Mouse (Mus musculus) forebrain, embryonic 12.5 days (tissue): ENCODE results near the gene Rabep2. TPM values are rescaled to one million over a fixed set of nuclear protein-coding genes. Genes with fewer than 3 reads are reported as not detected.
"Not testable (repeated sequence)": the region's sequence is repeated elsewhere in the genome, so short reads cannot be mapped to it uniquely, and the experiment has no call there.

Experiments used
- ATAC-seq: fragments of 200-750 bp; cut with Nextera tagmentation; 2 replicates; pipeline ENCODE4 v1.8.0; 2017; ENCODE audit warnings: moderate TSS enrichment; ENCODE audit not compliant: low FRiP score
- H3K27ac ChIP-seq: fragments of 300-500 bp; sonication (generic); 2 replicates; pipeline ENCODE4 v1.5.1; 2016; ENCODE audit warnings: mild to moderate bottlenecking
- H3K27me3 ChIP-seq: fragments of 300-500 bp; sonication (generic); 2 replicates; pipeline ENCODE4 v1.6.1; 2016; ENCODE audit warnings: mild to moderate bottlenecking
- H3K36me3 ChIP-seq: fragments of 300-500 bp; sonication (generic); replicated peaks from 2 replicates; pipeline ENCODE4 v1.6.1; 2016; ENCODE audit warnings: mild to moderate bottlenecking
- H3K4me1 ChIP-seq: fragments of 300-500 bp; sonication (generic); 2 replicates; pipeline ENCODE4 v1.6.1; 2016
- H3K4me2 ChIP-seq: fragments of 300-500 bp; sonication (generic); 2 replicates; pipeline ENCODE4 v1.6.1; 2016; ENCODE audit warnings: mild to moderate bottlenecking, moderate library complexity
- H3K4me3 ChIP-seq: fragments of 300-500 bp; sonication (generic); replicated peaks from 2 replicates; pipeline ENCODE4 v1.5.1; 2016; ENCODE audit warnings: mild to moderate bottlenecking
- H3K9ac ChIP-seq: fragments of 300-500 bp; sonication (generic); 2 replicates; pipeline ENCODE4 v1.6.1; 2016; ENCODE audit warnings: mild to moderate bottlenecking
- H3K9me3 ChIP-seq: fragments of 300-500 bp; sonication (generic); 2 replicates; pipeline ENCODE4 v1.6.1; 2016
- WGBS: fragments of 180-500 bp; shearing (Covaris S2); methylation state at CpG from one replicate; pipeline ENCODE4 v1.1.7; 2016; 5-methylcytosine and 5-hydroxymethylcytosine counted together
- polyA plus RNA-seq: library from polyadenylated mRNA; unstranded; fragments of >200 nt; fragmentation: Nextera tagmentation; extraction: Ambion mirVana; gene quantifications from 2 replicates; pipeline ENCODE4 v1.2.1, GENCODE M21; 2016

Gene Rabep2
- polyA plus RNA-seq, 1 experiment from 2014 or later = 20.2 TPM

GRCm38 (mm10) chr7:126487617-126488385 is 59.2 kb downstream of the Rabep2 start:
- peak; percentile 34; the same call in 1 of the 2 replicates for ATAC-seq
- WGBS = 20% methylated on average over 24 of the region's 25 CpGs
- Histone ChIP-seq H3K4me3 (peak overlapping the region; percentile 68), H3K4me1 (peaks cover 13% of the 10 kb centered on the region), H3K9ac (peak overlapping the region; percentile 69), H3K36me3 (peaks cover 39% of the 10 kb centered on the region), H3K4me2 (peak overlapping the region; percentile 98)
- not testable (repeated sequence) for H3K9me3 ChIP-seq, H3K27me3 ChIP-seq, H3K27ac ChIP-seq

DNA sequence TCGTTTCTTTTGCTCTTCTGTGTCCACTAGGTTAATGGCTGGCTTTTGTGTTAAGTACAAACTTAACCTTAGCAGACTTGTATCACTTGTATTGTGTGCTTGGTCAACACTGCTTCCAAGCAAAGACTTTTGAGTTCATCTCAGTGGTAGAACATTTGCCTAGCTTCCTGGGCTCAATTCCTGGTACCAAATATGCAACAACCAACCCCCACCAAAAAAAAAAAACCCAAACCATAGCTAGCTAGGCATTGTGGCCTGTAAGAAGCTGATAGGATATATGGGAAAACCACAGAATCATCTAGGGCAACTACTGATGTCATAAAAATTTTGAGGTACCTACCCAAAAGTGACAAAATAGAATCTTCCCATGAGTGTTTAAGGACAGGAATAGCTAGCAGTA is 62.4 kb downstream of the Rabep2 start:
- Histone ChIP-seq H3K36me3 (peaks cover 71% of the 10 kb centered on the region), H3K9ac (no peak overlapping the region), H3K27ac (no peak overlapping the region), H3K4me1 (peaks cover 13% of the 10 kb centered on the region), H3K9me3 (no peaks in the 10 kb centered on the region), H3K4me2 (no peak overlapping the region), H3K4me3 (no peak overlapping the region), H3K27me3 (no peaks in the 10 kb centered on the region)
- ATAC-seq = no peak
- WGBS = 83% methylated on average over 1 of the region's 1 CpGs

DNA sequence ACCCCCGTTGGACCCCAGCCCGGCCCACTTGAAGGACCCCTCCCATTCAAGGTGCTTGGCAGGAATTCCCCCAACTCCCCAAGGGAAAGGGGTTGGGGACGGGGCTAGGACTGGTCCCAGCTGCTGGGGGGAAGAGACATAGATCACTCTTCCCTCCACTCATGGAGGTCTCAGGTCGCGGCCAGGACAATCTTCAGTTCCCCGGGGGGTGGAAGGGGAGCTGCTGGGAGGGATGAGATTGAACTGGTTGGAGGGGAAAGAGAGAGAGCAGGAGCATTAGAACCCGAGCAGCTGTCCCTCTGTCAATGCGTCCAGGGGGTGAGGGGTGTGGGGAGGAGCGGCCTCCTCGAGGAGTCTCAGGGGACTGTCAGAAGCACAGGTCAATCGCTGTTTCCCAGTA is 63.4 kb downstream of the Rabep2 start:
- Histone ChIP-seq H3K27me3 (no peaks in the 10 kb centered on the region), H3K9me3 (no peaks in the 10 kb centered on the region), H3K4me3 (no peak overlapping the region), H3K9ac (no peak overlapping the region), H3K36me3 (peaks cover 80% of the 10 kb centered on the region), H3K4me2 (no peak overlapping the region), H3K27ac (no peak overlapping the region), H3K4me1 (peaks cover 11% of the 10 kb centered on the region)
- 68% methylated on average over 11 of the region's 11 CpGs for WGBS
- no peak for ATAC-seq

GRCm38 (mm10) chr7:126494120-126494519 is 65.6 kb downstream of the Rabep2 start:
- Histone ChIP-seq H3K4me2 (no peak overlapping the region), H3K4me3 (no peak overlapping the region), H3K9me3 (no peaks in the 10 kb centered on the region), H3K27me3 (no peaks in the 10 kb centered on the region), H3K4me1 (no peaks in the 10 kb centered on the region), H3K27ac (no peak overlapping the region), H3K36me3 (peaks cover 98% of the 10 kb centered on the region), H3K9ac (no peak overlapping the region)
- ATAC-seq = no peak
- 90% methylated on average over 6 of the region's 6 CpGs for WGBS

- Histone ChIP-seq H3K9ac (no peak overlapping the region), H3K27me3 (no peaks in the 10 kb centered on the region), H3K27ac (no peak overlapping the region), H3K9me3 (no peaks in the 10 kb centered on the region), H3K4me1 (peaks cover 11% of the 10 kb centered on the region), H3K4me3 (no peak overlapping the region), H3K4me2 (no peak overlapping the region), H3K36me3 (peaks cover 98% of the 10 kb centered on the region)
- WGBS = 92% methylated on average over 5 of the region's 5 CpGs
- no peak for ATAC-seq
These were observed 67.9 kb downstream of the Rabep2 start for GRCm38 (mm10) chr7:126496475-126496874.

DNA sequence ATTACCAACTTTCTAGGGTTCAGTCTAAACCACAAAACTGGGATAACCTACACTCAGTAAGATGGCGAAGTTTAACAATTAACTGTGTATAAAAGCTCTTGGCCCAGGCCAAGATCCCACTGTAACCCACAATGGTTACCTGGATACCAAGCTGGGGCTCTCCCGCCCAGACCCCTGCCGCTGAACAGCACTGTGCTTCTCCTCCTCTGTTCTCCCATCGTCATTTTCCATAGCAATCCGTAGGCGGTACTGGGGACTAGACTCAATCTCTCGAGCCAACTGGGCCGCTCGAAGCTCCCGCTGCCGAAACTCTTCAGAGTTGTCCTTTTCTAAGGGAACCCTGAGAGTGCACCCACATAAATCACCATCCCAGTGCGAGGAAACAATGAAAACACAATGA is 69.4 kb downstream of the Rabep2 start:
- no peak overlapping the region for H3K4me2 ChIP-seq
- no peak overlapping the region for H3K9ac ChIP-seq
- ATAC-seq = no peak
- no peaks in the 10 kb centered on the region for H3K27me3 ChIP-seq
- peaks cover 83% of the 10 kb centered on the region for H3K36me3 ChIP-seq
- 88% methylated on average over 12 of the region's 12 CpGs for WGBS
- peaks cover 13% of the 10 kb centered on the region for H3K4me1 ChIP-seq
- H3K27ac ChIP-seq = no peak overlapping the region
- no peaks in the 10 kb centered on the region for H3K9me3 ChIP-seq
- no peak overlapping the region for H3K4me3 ChIP-seq

Other genes with a start within 250 kb of the Rabep2 start
- gene Xpo6, start 228.3 kb upstream of the Rabep2 start, polyA plus RNA-seq = 74.4 and 74.8 TPM in 2 replicates
- 264 and 272 TPM in 2 replicates for gene Sbk1, start 156.1 kb upstream of the Rabep2 start, polyA plus RNA-seq
- gene Lat, start 59.2 kb upstream of the Rabep2 start, polyA plus RNA-seq = 1.7 and 1.9 TPM in 2 replicates
- gene Spns1, start 51.3 kb upstream of the Rabep2 start, polyA plus RNA-seq = 55.8 and 64.9 TPM in 2 replicates
- gene Nfatc2ip, start 32.0 kb upstream of the Rabep2 start, polyA plus RNA-seq = 3.9 and 4.6 TPM in 2 replicates
- gene Cd19, start 13.9 kb upstream of the Rabep2 start, polyA plus RNA-seq = 0.40 TPM in 1 of 2 replicates, not detected in the other
- 0.23 and 0.43 TPM in 2 replicates for gene Atp2a1, start 34.3 kb downstream of the Rabep2 start, polyA plus RNA-seq
- gene Sh2b1, start 46.7 kb downstream of the Rabep2 start, polyA plus RNA-seq = 57.7 and 60.2 TPM in 2 replicates
- 113 and 119 TPM in 2 replicates for gene Tufm, start 58.6 kb downstream of the Rabep2 start, polyA plus RNA-seq
- 76.6 and 92.6 TPM in 2 replicates for gene Atxn2l, start 74.7 kb downstream of the Rabep2 start, polyA plus RNA-seq
- gene Eif3c, start 137.7 kb downstream of the Rabep2 start, polyA plus RNA-seq = 213 and 225 TPM in 2 replicates
- 0.31 and 0.52 TPM in 2 replicates for gene Apobr, start 156.2 kb downstream of the Rabep2 start, polyA plus RNA-seq
- gene Cln3, start 157.1 kb downstream of the Rabep2 start, polyA plus RNA-seq = 27.5 and 32.7 TPM in 2 replicates
- not detected in 2 replicates for gene Il27, start 166.2 kb downstream of the Rabep2 start, polyA plus RNA-seq
- gene Nupr1, start 202.1 kb downstream of the Rabep2 start, polyA plus RNA-seq = 3.1 and 3.8 TPM in 2 replicates
- gene Sgf29, start 220.6 kb downstream of the Rabep2 start, polyA plus RNA-seq = 39.4 and 51.2 TPM in 2 replicates
- gene Sult1a1, start 247.7 kb downstream of the Rabep2 start, polyA plus RNA-seq = 0.42 and 0.54 TPM in 2 replicates